Mouse (Mus musculus) urinary bladder, postnatal 25 days (tissue): ENCODE results near the gene Acsbg2.

Experiments
- DNase-seq: peaks from one replicate; pipeline ENCODE4 v3.0.0; 2022; ENCODE audit warnings: low spot score

Acsbg2 gene

GRCm38 (mm10) chr17:56822380-56822779 lies 51.9 kb downstream of the Acsbg2 start:
- no peak for DNase-seq

- peak; percentile 48 for DNase-seq
Measured at GRCm38 (mm10) chr17:56819694-56820111, 54.5 kb downstream of the Acsbg2 start.

- peak; percentile 19 for DNase-seq
Measured at GRCm38 (mm10) chr17:56819032-56819545, 55.2 kb downstream of the Acsbg2 start.

- DNase-seq: peak; percentile 42
Measured at GRCm38 (mm10) chr17:56818067-56818636, 56.1 kb downstream of the Acsbg2 start.

- DNase-seq: no peak
Measured at GRCm38 (mm10) chr17:56815057-56815345, 59.2 kb downstream of the Acsbg2 start.

GRCm38 (mm10) chr17:56814316-56815056 lies 59.8 kb downstream of the Acsbg2 start:
- peak; percentile 81 for DNase-seq

- peak; percentile 81 for DNase-seq
Measured at GRCm38 (mm10) chr17:56810245-56810644, 64.0 kb downstream of the Acsbg2 start.

- DNase-seq: peak; percentile 60
Measured at GRCm38 (mm10) chr17:56808518-56808917, 65.7 kb downstream of the Acsbg2 start.

- no peak for DNase-seq
Measured at GRCm38 (mm10) chr17:56805784-56806183, 68.5 kb downstream of the Acsbg2 start.

- no peak for DNase-seq
Measured at GRCm38 (mm10) chr17:56804952-56805351, 69.3 kb downstream of the Acsbg2 start.

GRCm38 (mm10) chr17:56802065-56802464 lies 72.2 kb downstream of the Acsbg2 start:
- no peak for DNase-seq

- no peak for DNase-seq
Measured at GRCm38 (mm10) chr17:56799276-56799675, 75.0 kb downstream of the Acsbg2 start.

- DNase-seq: no peak
Measured at GRCm38 (mm10) chr17:56793614-56794319, 80.5 kb downstream of the Acsbg2 start.
